Comparison of ENCODE assay signal across 31 mouse cellular contexts in the genomic region with DNA sequence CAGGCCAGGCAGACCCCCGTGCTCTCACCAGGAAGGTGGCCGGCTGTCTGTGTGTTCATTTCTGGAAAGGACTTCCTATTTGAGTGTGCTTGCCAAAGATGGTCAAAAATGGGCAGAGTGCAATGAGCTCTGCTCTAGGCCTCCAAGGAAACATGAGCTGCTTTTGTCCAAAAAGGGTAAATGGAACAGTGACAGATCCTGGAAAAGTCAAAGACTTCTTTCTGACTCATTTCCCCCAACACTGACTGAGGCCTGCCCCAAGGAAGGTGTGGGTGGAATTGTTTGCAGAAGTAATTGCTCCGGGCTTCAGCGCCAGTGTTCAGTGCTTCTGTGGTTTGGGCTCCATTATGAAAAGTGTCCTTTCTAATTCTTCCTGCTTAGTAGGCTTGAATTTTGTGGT.
DNase-seq lines count a peak whose midpoint lies in the region; ATAC-seq and TF ChIP-seq lines count a peak whose summit lies in the region.
"Had no signal": no experiment of that assay in that cellular context is flagged by ENCODE, and none has a peak within 500 bp of the region (broad histone marks: within the 10 kb centered on the region; RNA-seq: fewer than 3 reads in every experiment).

No protein-coding gene starts in this region.

- no peak for ATAC-seq in forebrain, embryonic 11.5 days (replicated peaks; ENCODE audit: low FRiP score)
- ATAC-seq: forebrain, embryonic 15.5 days; hindbrain, embryonic 16.5 days; inflammation-experienced regulatory T-cells, adult 6 months; intestine, embryonic 16.5 days had no signal

- H3K4me3 ChIP-seq in layer of hippocampus, adult 2 months: no peak overlapping the region
- H3K4me3 ChIP-seq in forebrain, embryonic 11.5 days (ENCODE audit: low read depth, low read length): no peak overlapping the region
- H3K4me3 ChIP-seq: forebrain, embryonic 12.5 days; forebrain, embryonic 15.5 days; gastrocnemius, adult 2 months; heart, embryonic 12.5 days; heart, embryonic 15.5 days; hindbrain, embryonic 10.5 days; hindbrain, embryonic 13.5 days had no signal

- H3K36me3 ChIP-seq in forebrain, embryonic 11.5 days (ENCODE audit: control insufficient read depth, insufficient read depth, low read length): no peaks in the 10 kb centered on the region
- H3K36me3 ChIP-seq: forebrain, embryonic 12.5 days; forebrain, embryonic 15.5 days; G1E; heart, embryonic 12.5 days; heart, embryonic 15.5 days; hindbrain, embryonic 10.5 days; hindbrain, embryonic 13.5 days had no signal

- no peaks in the 10 kb centered on the region for H3K4me1 ChIP-seq in forebrain, embryonic 11.5 days (replicated peaks; ENCODE audit: control insufficient read depth, insufficient read depth, low read length)
- H3K4me1 ChIP-seq: forebrain, embryonic 12.5 days; forebrain, embryonic 15.5 days; heart, embryonic 12.5 days; heart, embryonic 15.5 days; hindbrain, embryonic 10.5 days; hindbrain, embryonic 13.5 days had no signal

- DNase-seq in layer of hippocampus, adult 2 months (ENCODE audit: low spot score in 2 of 2): no peak
- DNase-seq in layer of hippocampus, adult 8-10 months (ENCODE audit: low spot score in 2 of 2): no peak
- peak; percentile 47 for DNase-seq in Muller cell, postnatal 12 days (ENCODE audit: inconsistent ontology term)
- peak; percentile 33 for DNase-seq in ZHBTc4 (ENCODE audit: low read depth, low spot score)
- DNase-seq in adrenal gland, postnatal 10 days: no peak
- DNase-seq in forebrain, embryonic 11.5 days (ENCODE audit: low spot score): no peak
- DNase-seq in kidney, adult 18-20 months: no peak
- no peak for DNase-seq in right cerebral cortex, postnatal 36 days (ENCODE audit: low spot score in 2 of 2)
- DNase-seq: adrenal gland, adult 8-10 months; adrenal gland, postnatal 36 days; B cell, adult 2 months; cerebellum, adult 18-20 months; cerebellum, adult 9-10 months; cerebellum, postnatal 14 days; gastrocnemius, adult 2 months; gastrocnemius, postnatal 14 days; heart, adult 11 months; heart, postnatal 10 days; heart, postnatal 36 days; kidney, adult 2 months had no signal

- H3K27ac ChIP-seq in layer of hippocampus, adult 2 months: peak overlapping the region; percentile 53; the same call in 1 of the 2 replicates
- H3K27ac ChIP-seq in forebrain, embryonic 11.5 days (ENCODE audit: low read depth, low read length): no peak overlapping the region
- H3K27ac ChIP-seq: forebrain, embryonic 12.5 days; forebrain, embryonic 15.5 days; gastrocnemius, adult 2 months; heart, embryonic 15.5 days; hindbrain, embryonic 10.5 days; hindbrain, embryonic 13.5 days had no signal

- H3K4me2 ChIP-seq in forebrain, embryonic 11.5 days (ENCODE audit: low read depth, low read length, severe bottlenecking): no peak overlapping the region
- H3K4me2 ChIP-seq: forebrain, embryonic 12.5 days; forebrain, embryonic 15.5 days; heart, embryonic 12.5 days; heart, embryonic 15.5 days; hindbrain, embryonic 13.5 days had no signal

- no peaks in the 10 kb centered on the region for H3K27me3 ChIP-seq in forebrain, embryonic 11.5 days (ENCODE audit: control insufficient read depth, insufficient read depth, low read length)
- H3K27me3 ChIP-seq: CH12.LX; forebrain, embryonic 12.5 days; forebrain, embryonic 15.5 days; heart, embryonic 12.5 days; heart, embryonic 15.5 days; hindbrain, embryonic 13.5 days had no signal

- TF ChIP-seq CTCF in layer of hippocampus, adult 2 months (conservative IDR thresholded peaks at IDR 0.05): no peak

- no peak overlapping the region for H3K9ac ChIP-seq in forebrain, embryonic 11.5 days (ENCODE audit: low read length)
- H3K9ac ChIP-seq: forebrain, embryonic 12.5 days; forebrain, embryonic 15.5 days; heart, embryonic 12.5 days; heart, embryonic 15.5 days; hindbrain, embryonic 13.5 days had no signal

- WGBS in forebrain, embryonic 11.5 days: 94% methylated on average over 4 of the region's 4 CpGs

- H3K9me3 ChIP-seq in forebrain, embryonic 11.5 days (ENCODE audit: control insufficient read depth, low read length): no peaks in the 10 kb centered on the region
- H3K9me3 ChIP-seq: forebrain, embryonic 12.5 days; forebrain, embryonic 15.5 days; heart, embryonic 15.5 days; hindbrain, embryonic 13.5 days had no signal

Comparison
In these comparisons a context has a peak if more than half of its experiments do, and no peak if none do; other contexts are left out.
1. DNase-seq: peak in Muller cell, postnatal 12 days (single experiment) and ZHBTc4 (single experiment); none in layer of hippocampus, adult 2 months (0 of 2), layer of hippocampus, adult 8-10 months (0 of 2), adrenal gland, postnatal 10 days (single experiment), forebrain, embryonic 11.5 days (single experiment), kidney, adult 18-20 months (single experiment) and right cerebral cortex, postnatal 36 days (0 of 2).